Mouse (Mus musculus) heart, embryonic 14.5 days (tissue): Measurements from ENCODE around the gene Eva1b. TPM values are rescaled to one million over a fixed set of nuclear protein-coding genes. Genes with fewer than 3 reads are reported as not detected.

Experiments used
- ATAC-seq: fragments of 200-750 bp; cut with Nextera tagmentation; 2 replicates; pipeline ENCODE4 v1.8.0; 2017; ENCODE audit warnings: low read depth, moderate TSS enrichment; ENCODE audit not compliant: insufficient number of reproducible peaks, insufficient read depth, low FRiP score
- H3K27ac ChIP-seq, 2 experiments: fragments of 200-500 bp in 1 of 2; fragments of 300-500 bp in 1 of 2; sonication (generic) in 1 of 2; replicated peaks in 1 of 2; 2 replicates each; pipeline ENCODE4 v1.5.1; 2012 to 2014; ENCODE audit warnings: low read depth in 2 of 2, low read length in 2 of 2, control low read depth in 1 of 2, mild to moderate bottlenecking in 1 of 2, mixed read lengths in 1 of 2; ENCODE audit not compliant: control insufficient read depth in 1 of 2, insufficient read depth in 1 of 2
- H3K27me3 ChIP-seq: fragments of 300-500 bp; sonication (generic); 2 replicates; pipeline ENCODE4 v1.6.1; 2014; ENCODE audit warnings: mild to moderate bottlenecking, low read length, control low read depth; ENCODE audit not compliant: control insufficient read depth, insufficient read depth
- H3K36me3 ChIP-seq: fragments of 300-500 bp; sonication (generic); 2 replicates; pipeline ENCODE4 v1.6.1; 2014; ENCODE audit warnings: mild to moderate bottlenecking, control low read depth, low read length, mixed read lengths; ENCODE audit not compliant: control insufficient read depth, insufficient read depth
- H3K4me1 ChIP-seq, 2 experiments: fragments of 200-500 bp in 1 of 2; fragments of 300-500 bp in 1 of 2; sonication (generic) in 1 of 2; 2 replicates each; pipeline ENCODE4 v1.6.1; 2012 to 2014; ENCODE audit warnings: low read length in 2 of 2, control low read depth in 1 of 2, mixed read lengths in 1 of 2; ENCODE audit not compliant: control insufficient read depth in 2 of 2, insufficient read depth in 2 of 2
- H3K4me2 ChIP-seq: fragments of 300-500 bp; sonication (generic); 2 replicates; pipeline ENCODE4 v1.6.1; 2014; ENCODE audit warnings: mild to moderate bottlenecking, low read length
- H3K4me3 ChIP-seq, 2 experiments: fragments of 200-500 bp in 1 of 2; fragments of 300-500 bp in 1 of 2; sonication (generic) in 1 of 2; 2 replicates each; pipeline ENCODE4 v1.5.1; 2012 to 2014; ENCODE audit warnings: low read length in 2 of 2, mild to moderate bottlenecking in 2 of 2, control low read depth in 1 of 2, low read depth in 1 of 2, moderate library complexity in 1 of 2; ENCODE audit not compliant: control insufficient read depth in 1 of 2, insufficient read depth in 1 of 2
- H3K9ac ChIP-seq: fragments of 300-500 bp; sonication (generic); 2 replicates; pipeline ENCODE4 v1.6.1; 2014; ENCODE audit warnings: mild to moderate bottlenecking, low read length
- H3K9me3 ChIP-seq: fragments of 300-500 bp; sonication (generic); 2 replicates; pipeline ENCODE4 v1.6.1; 2016; ENCODE audit warnings: low read length, control low read depth; ENCODE audit not compliant: control insufficient read depth
- WGBS: fragments of 180-500 bp; shearing (Covaris S2); extraction: QIAGEN DNeasy Blood & Tissue Kit; methylation state at CpG from one replicate; pipeline ENCODE4 v1.1.7; 2014; 5-methylcytosine and 5-hydroxymethylcytosine counted together
- polyA plus RNA-seq: library from polyadenylated mRNA; unstranded; fragments of >200 nt; fragmentation: Nextera tagmentation; extraction: Ambion mirVana; gene quantifications from 2 replicates; pipeline ENCODE4 v1.2.1, GENCODE M21; 2014

The Eva1b gene
- polyA plus RNA-seq, 1 experiment from 2014 or later = 33.9 TPM

GRCm38 (mm10) chr4:126104261-126105075 is 43.1 kb upstream of the Eva1b start:
- H3K4me2 ChIP-seq = peak overlapping the region; percentile 97
- ATAC-seq = no peak
- no peaks in the 10 kb centered on the region for H3K27me3 ChIP-seq
- peak overlapping the region; percentile 94 for H3K9ac ChIP-seq
- WGBS = 2% methylated on average over 28 of the region's 34 CpGs
- peak overlapping the region; percentile 66 to 90 for H3K4me3 ChIP-seq
- H3K36me3 ChIP-seq = 0 out of 2 replicates have a peak, but pooled peaks cover 3% of the 10 kb centered on the region
- peaks cover 49 to 53% of the 10 kb centered on the region in 2 experiments for H3K4me1 ChIP-seq
- H3K9me3 ChIP-seq = no peaks in the 10 kb centered on the region
- peak overlapping the region in 1 of 2 experiments; percentile 95; a peak in 2 of 4 replicates for H3K27ac ChIP-seq

- no peaks in the 10 kb centered on the region for H3K27me3 ChIP-seq
- H3K4me1 ChIP-seq = peaks cover 51 to 53% of the 10 kb centered on the region in 2 experiments
- H3K27ac ChIP-seq = no peak overlapping the region
- H3K36me3 ChIP-seq = 0 out of 2 replicates have a peak, but pooled peaks cover 3% of the 10 kb centered on the region
- H3K4me3 ChIP-seq = peak overlapping the region in 1 of 2 experiments; percentile 90; a peak in 2 of 4 replicates
- peak overlapping the region; percentile 94; the same call in 1 of the 2 replicates for H3K9ac ChIP-seq
- WGBS = 55% methylated on average over 7 of the region's 7 CpGs
- H3K4me2 ChIP-seq = peak overlapping the region; percentile 97
- ATAC-seq = no peak
- H3K9me3 ChIP-seq = no peaks in the 10 kb centered on the region
Measured at GRCm38 (mm10) chr4:126105131-126105783, 42.3 kb upstream of the Eva1b start.

DNA sequence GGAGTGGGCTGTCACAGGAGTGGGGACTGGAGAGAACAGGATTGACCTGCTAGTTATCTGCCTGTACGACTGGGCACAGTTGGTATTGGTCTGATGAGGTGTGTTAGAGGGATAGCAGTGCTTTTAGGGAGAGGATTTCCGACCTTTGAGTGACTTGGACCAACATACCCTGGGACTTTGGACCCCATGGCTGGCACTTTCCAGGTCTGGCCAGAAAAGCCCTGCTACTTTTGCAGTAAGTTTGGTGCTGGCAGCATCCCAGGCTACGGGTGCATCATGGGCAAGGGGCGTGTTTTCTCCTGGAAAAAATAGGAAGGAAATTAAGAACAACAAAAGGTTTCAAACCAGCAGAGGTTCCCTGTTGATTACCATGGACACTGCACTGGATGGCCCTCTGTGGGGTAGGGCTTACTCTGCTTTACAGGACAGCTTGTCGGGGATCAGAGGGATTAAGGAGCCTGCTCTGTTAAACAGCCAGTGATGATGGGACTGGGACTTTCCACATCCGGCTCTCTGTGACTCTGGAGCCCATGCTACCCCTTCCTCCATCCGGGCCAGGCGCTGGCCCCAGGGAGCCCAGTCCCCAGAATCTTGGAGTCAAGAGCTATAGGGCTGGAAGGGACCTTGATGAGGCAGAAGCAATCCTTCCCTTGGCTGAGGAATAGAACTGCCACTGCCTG is 39.3 kb upstream of the Eva1b start:
- H3K4me2 ChIP-seq = no peak overlapping the region
- WGBS = 50% methylated on average over 8 of the region's 8 CpGs
- H3K9ac ChIP-seq = peak overlapping the region; percentile 35
- H3K27ac ChIP-seq = peak overlapping the region; percentile 81 to 88
- no peaks in the 10 kb centered on the region for H3K9me3 ChIP-seq
- peaks cover 47 to 61% of the 10 kb centered on the region in 2 experiments for H3K4me1 ChIP-seq
- H3K27me3 ChIP-seq = no peaks in the 10 kb centered on the region
- no peak overlapping the region for H3K4me3 ChIP-seq
- H3K36me3 ChIP-seq = no peaks in the 10 kb centered on the region
- ATAC-seq = no peak

- no peaks in the 10 kb centered on the region for H3K36me3 ChIP-seq
- whole genome bisulfite sequencing = 48% methylated on average over 10 of the region's 10 CpGs
- no peak overlapping the region for H3K4me3 ChIP-seq
- peaks cover 43 to 60% of the 10 kb centered on the region in 2 experiments for H3K4me1 ChIP-seq
- H3K9ac ChIP-seq = peak overlapping the region; percentile 44; the same call in 1 of the 2 replicates
- no peaks in the 10 kb centered on the region for H3K9me3 ChIP-seq
- ATAC-seq = no peak; the same call in 1 of the 2 replicates
- H3K27me3 ChIP-seq = no peaks in the 10 kb centered on the region
- H3K27ac ChIP-seq = peak overlapping the region; percentile 88 to 94
- H3K4me2 ChIP-seq = peak overlapping the region; percentile 51
Measured at GRCm38 (mm10) chr4:126109613-126110373, 37.8 kb upstream of the Eva1b start.

GRCm38 (mm10) chr4:126110374-126111152 is 37.0 kb upstream of the Eva1b start:
- peaks cover 38 to 52% of the 10 kb centered on the region in 2 experiments for H3K4me1 ChIP-seq
- no peaks in the 10 kb centered on the region for H3K9me3 ChIP-seq
- H3K27ac ChIP-seq = peak overlapping the region; percentile 88 to 94
- peak overlapping the region; percentile 51 for H3K4me2 ChIP-seq
- WGBS = 1% methylated on average over 12 of the region's 12 CpGs
- H3K9ac ChIP-seq = peak overlapping the region; percentile 44
- ATAC-seq = peak; percentile 69
- no peak overlapping the region for H3K4me3 ChIP-seq
- H3K27me3 ChIP-seq = no peaks in the 10 kb centered on the region
- no peaks in the 10 kb centered on the region for H3K36me3 ChIP-seq

DNA sequence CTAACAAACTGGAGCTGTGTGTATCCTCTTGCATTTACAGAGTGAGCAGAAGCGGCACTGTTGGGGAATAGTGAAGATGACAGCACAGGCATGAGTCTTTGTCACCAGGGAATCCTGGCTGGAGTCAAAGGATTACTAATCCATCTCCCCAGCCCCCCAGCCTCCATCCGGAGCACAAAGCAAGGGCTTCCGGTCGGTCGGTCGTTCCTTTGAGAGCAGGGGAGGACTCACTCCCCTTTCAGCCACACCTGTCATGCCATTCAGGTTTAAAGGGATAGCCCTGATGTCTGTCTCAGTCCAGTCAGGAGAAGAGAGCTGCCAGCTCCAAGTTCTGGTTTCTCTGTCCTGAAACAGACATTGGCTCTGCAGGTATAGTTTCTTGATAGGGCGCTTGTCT is 36.4 kb upstream of the Eva1b start:
- ATAC-seq = no peak
- 16% methylated on average over 7 of the region's 7 CpGs for WGBS

More for the DNA sequence above, 36.4 kb upstream of the Eva1b start:
- H3K4me3 ChIP-seq = no peak overlapping the region
- H3K4me1 ChIP-seq = peaks cover 38 to 56% of the 10 kb centered on the region in 2 experiments
- no peaks in the 10 kb centered on the region for H3K9me3 ChIP-seq
- H3K4me2 ChIP-seq = peak overlapping the region; percentile 51
- H3K27me3 ChIP-seq = no peaks in the 10 kb centered on the region
- no peaks in the 10 kb centered on the region for H3K36me3 ChIP-seq
- H3K9ac ChIP-seq = peak overlapping the region; percentile 44
- H3K27ac ChIP-seq = peak overlapping the region; percentile 88 to 94
